ENCODE assay signal across 12 mouse cellular contexts in genomic region chr7:68851981-68852575, GRCm38 (mm10).
DNase-seq lines count a peak whose midpoint lies in the region; ATAC-seq lines count a peak whose summit lies in the region.
"Had no signal": no experiment of that assay in that cellular context is flagged by ENCODE, and none has a peak within 500 bp of the region (broad histone marks: within the 10 kb centered on the region; RNA-seq: fewer than 3 reads in every experiment).

No protein-coding gene starts in this region.

- no peaks in the 10 kb centered on the region for H3K36me3 ChIP-seq in forebrain, embryonic 15.5 days
- no peaks in the 10 kb centered on the region for H3K36me3 ChIP-seq in forebrain, embryonic 10.5 days (replicated peaks)
- H3K36me3 ChIP-seq: limb, embryonic 13.5 days; midbrain, embryonic 12.5 days; neural tube, embryonic 13.5 days had no signal

- no peak for DNase-seq in forebrain, embryonic 10.5 days (ENCODE audit: extremely low spot score, low spot score)
- DNase-seq in ovary, adult 18-20 months (ENCODE audit: low spot score), result peak; percentile 12
- DNase-seq in ovary, postnatal 14 days (ENCODE audit: low spot score), result no peak
- peak; percentile 75 to 78 for DNase-seq in layer of hippocampus, adult 8-10 months (ENCODE audit: low spot score in 2 of 2)
- peak; percentile 15 for DNase-seq in right cerebral cortex, postnatal 14 days
- no peak for DNase-seq in thymus, postnatal 36 days
- no peak for DNase-seq in embryo, embryonic 10.5 days (ENCODE audit: low spot score)
- DNase-seq: gastrocnemius, postnatal 10 days had no signal

- no peak overlapping the region for H3K9ac ChIP-seq in forebrain, embryonic 15.5 days (replicated peaks)
- H3K9ac ChIP-seq: limb, embryonic 13.5 days; midbrain, embryonic 12.5 days; neural tube, embryonic 13.5 days had no signal

- no peaks in the 10 kb centered on the region for H3K27me3 ChIP-seq in forebrain, embryonic 15.5 days
- H3K27me3 ChIP-seq in forebrain, embryonic 10.5 days (ENCODE audit: poor library complexity, severe bottlenecking), result no peaks in the 10 kb centered on the region
- H3K27me3 ChIP-seq: limb, embryonic 13.5 days; midbrain, embryonic 12.5 days; neural tube, embryonic 13.5 days had no signal

- no peaks in the 10 kb centered on the region for H3K9me3 ChIP-seq in forebrain, embryonic 15.5 days
- H3K9me3 ChIP-seq in forebrain, embryonic 10.5 days, result no peaks in the 10 kb centered on the region
- H3K9me3 ChIP-seq: limb, embryonic 13.5 days; midbrain, embryonic 12.5 days; neural tube, embryonic 13.5 days had no signal

- H3K27ac ChIP-seq in forebrain, embryonic 15.5 days (replicated peaks), result 0 out of 2 replicates have a peak overlapping the region, but pooled peaks have one; percentile 31
- H3K27ac ChIP-seq in forebrain, embryonic 10.5 days, result no peak overlapping the region
- H3K27ac ChIP-seq: limb, embryonic 13.5 days; midbrain, embryonic 12.5 days; neural tube, embryonic 13.5 days had no signal

- no peak overlapping the region for H3K4me3 ChIP-seq in forebrain, embryonic 15.5 days
- H3K4me3 ChIP-seq in forebrain, embryonic 10.5 days, result no peak overlapping the region
- H3K4me3 ChIP-seq: limb, embryonic 13.5 days; midbrain, embryonic 12.5 days; neural tube, embryonic 13.5 days had no signal

- peaks cover 5% of the 10 kb centered on the region; the same call in 1 of the 2 replicates for H3K4me1 ChIP-seq in forebrain, embryonic 15.5 days
- no peaks in the 10 kb centered on the region for H3K4me1 ChIP-seq in forebrain, embryonic 10.5 days
- H3K4me1 ChIP-seq: limb, embryonic 13.5 days; midbrain, embryonic 12.5 days; neural tube, embryonic 13.5 days had no signal

- whole genome bisulfite sequencing in forebrain, embryonic 15.5 days, result 34% methylated on average over 3 of the region's 3 CpGs
- WGBS in forebrain, embryonic 10.5 days, result 62% methylated on average over 3 of the region's 3 CpGs

- peak; percentile 57; the same call in 1 of the 2 replicates for ATAC-seq in forebrain, embryonic 15.5 days (replicated peaks)

- no peak overlapping the region for H3K4me2 ChIP-seq in forebrain, embryonic 15.5 days (replicated peaks)
- H3K4me2 ChIP-seq: limb, embryonic 13.5 days; midbrain, embryonic 12.5 days; neural tube, embryonic 13.5 days had no signal

Comparison
In these comparisons a context has a peak if more than half of its experiments do, and no peak if none do; other contexts are left out.
1. DNase-seq: peak in ovary, adult 18-20 months (single experiment), layer of hippocampus, adult 8-10 months (2 of 2) and right cerebral cortex, postnatal 14 days (single experiment); none in forebrain, embryonic 10.5 days (single experiment), ovary, postnatal 14 days (single experiment), thymus, postnatal 36 days (0 of 2) and embryo, embryonic 10.5 days (single experiment).